Mouse (Mus musculus): ENCODE measurements around the gene 4930447F04Rik. TPM values are rescaled to one million over a fixed set of nuclear protein-coding genes. Genes with fewer than 3 reads are reported as not detected.

Gene 4930447F04Rik
- not detected in 3 replicates for total RNA-seq (2017)

DNA sequence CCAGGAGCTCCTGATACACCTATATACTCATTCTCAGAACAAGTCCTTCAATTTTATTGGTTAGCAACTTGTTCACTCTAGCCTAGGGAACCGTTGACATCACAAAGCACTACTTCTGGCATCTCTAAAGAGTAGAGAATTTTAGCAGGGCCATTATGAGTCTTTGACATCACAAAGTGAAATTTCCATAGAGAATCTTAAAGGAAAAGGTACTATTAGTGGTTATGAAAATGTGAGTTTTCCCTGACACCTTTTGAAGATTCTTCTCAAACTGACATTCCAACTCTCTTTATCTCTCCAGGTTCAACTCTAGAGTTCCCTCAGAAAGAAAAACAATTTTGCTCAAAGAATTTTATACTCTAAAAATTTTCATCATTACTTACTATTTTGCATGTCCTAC, at the start of gene 4930447F04Rik:
4930447F04Rik (minus strand) TSS at position 101 of the 400 bp plus-strand sequence.
- no peak for ATAC-seq (replicated peaks; ENCODE audit: insufficient number of reproducible peaks, low FRiP score, low TSS enrichment, poor library complexity, severe bottlenecking)
